Mouse (Mus musculus): Measurements from ENCODE around the gene 4931428F04Rik.
A peak's percentile ranks its signal among the peaks of the same experiment; 100 is the strongest.
"Not testable (repeated sequence)": the region's sequence is repeated elsewhere in the genome, so short reads cannot be mapped to it uniquely, and the experiment has no call there.

4931428F04Rik gene

GRCm38 (mm10) chr8:105259721-105260320 is 29.8 kb downstream of the 4931428F04Rik start:
- peak; percentile 75 for DNase-seq

GRCm38 (mm10) chr8:105258911-105259720 is 30.5 kb downstream of the 4931428F04Rik start:
- no peak for DNase-seq

- DNase-seq, result no peak
Observed at GRCm38 (mm10) chr8:105257318-105258114, 32.1 kb downstream of the 4931428F04Rik start.

DNA sequence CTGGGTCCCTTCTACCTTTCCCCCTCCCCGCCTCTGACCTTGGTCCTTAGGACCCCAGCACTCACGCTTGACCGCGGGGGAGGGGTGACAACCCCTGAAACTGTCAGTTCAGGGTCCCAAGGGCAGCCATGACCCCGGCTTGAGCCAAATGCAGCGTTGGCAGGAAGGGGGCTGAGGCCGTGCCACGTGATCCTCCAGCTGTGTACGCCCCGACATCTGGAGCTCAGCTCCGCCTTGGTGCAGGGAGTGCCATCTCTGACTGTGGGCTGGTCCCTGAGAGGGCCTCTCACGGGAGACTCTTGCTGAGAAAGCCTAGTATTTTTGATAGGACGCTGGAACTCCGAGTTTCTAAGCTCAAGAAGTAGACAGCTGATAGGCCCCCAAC is 34.7 kb downstream of the 4931428F04Rik start, which contains the start of gene B3gnt9:
Gene B3gnt9 (minus strand): TSS at position 188 of the 385 bp plus-strand sequence.
- no peak for DNase-seq

DNA sequence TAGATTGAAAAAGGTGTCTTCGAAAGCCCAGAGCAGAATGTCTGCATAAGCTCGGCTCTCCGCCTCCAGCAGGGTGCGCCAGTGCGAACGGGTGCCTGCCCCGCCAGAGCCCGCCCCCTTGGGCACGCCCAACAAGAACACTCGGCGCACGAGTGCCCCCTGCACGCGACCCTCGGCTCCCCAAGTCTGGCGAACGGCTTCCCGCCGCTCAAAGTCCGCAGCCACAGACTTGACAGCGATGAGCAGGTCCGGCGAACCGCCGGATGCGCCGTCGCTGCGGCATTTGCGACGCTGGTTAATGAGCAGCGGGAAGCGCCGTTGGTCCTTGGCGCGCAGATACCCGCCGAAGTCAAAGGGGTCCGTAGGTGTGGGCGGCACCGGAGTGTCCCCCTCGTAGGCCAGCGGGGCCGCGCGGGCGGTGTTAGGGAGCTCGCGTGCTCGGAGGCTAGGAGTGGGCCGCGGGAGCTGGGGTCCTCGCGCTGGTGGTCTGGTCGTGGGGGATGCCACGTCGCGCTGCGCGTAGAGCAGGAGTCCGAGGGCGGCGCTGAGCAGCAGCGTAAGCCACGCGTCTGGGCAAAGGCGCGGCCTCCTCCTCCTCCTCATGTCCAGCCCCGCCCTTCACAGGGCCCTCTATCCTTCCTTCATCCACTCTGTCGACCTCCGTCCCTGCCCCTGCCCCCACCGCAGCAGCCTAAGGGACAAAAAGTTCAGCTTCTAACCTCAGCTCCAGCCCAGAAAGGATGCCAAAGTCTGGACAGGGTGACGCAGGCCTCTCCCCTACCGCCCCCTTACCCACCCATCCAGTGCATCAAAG is 35.3 kb downstream of the 4931428F04Rik start:
- DNase-seq, result peak; percentile 89

- DNase-seq, result no peak
Observed at GRCm38 (mm10) chr8:105253766-105254151, 35.9 kb downstream of the 4931428F04Rik start.

DNA sequence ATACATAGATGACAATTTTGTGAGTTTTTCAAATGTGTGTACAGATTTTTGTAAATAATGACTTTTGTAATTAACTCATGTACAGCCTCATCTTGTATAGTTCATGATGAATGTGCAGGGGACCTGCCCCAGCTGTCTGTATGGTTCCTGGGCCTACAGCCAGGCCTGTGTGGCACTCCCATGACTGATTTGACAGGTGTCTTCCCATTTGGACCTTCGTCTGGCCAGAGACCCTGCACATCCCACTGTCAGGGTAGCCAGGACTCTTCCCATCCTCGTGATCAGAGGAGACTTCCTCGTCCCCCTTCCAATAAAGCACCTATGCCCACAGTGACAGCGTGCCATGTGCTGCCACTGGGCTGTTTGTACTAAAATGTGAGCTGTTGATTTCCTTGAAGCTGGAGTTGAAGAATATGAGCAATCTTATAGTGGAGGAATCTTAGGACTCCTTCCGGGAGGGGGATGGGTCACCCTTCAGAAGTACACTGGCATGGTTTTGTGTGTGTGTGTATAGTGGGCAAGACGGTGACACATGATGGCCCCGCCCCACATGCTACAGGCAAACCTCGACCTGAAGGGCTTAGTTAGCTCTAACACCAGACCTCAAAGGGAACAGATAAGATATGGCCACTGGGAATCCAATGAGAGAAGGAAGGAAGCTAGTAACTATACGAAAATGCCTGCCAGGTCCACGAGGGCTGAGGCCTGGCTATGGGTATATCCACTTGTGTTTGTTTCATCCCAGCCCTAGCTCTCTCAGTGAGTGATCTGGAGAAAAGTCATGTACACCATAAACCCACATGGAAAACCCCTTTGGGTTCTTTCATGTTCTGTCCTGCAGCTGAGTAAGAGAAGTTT is 36.8 kb downstream of the 4931428F04Rik start:
- no peak for DNase-seq

GRCm38 (mm10) chr8:105251954-105252353 is 37.7 kb downstream of the 4931428F04Rik start:
- DNase-seq, result no peak

GRCm38 (mm10) chr8:105241016-105241415 is 48.6 kb downstream of the 4931428F04Rik start:
- no peak for DNase-seq

DNA sequence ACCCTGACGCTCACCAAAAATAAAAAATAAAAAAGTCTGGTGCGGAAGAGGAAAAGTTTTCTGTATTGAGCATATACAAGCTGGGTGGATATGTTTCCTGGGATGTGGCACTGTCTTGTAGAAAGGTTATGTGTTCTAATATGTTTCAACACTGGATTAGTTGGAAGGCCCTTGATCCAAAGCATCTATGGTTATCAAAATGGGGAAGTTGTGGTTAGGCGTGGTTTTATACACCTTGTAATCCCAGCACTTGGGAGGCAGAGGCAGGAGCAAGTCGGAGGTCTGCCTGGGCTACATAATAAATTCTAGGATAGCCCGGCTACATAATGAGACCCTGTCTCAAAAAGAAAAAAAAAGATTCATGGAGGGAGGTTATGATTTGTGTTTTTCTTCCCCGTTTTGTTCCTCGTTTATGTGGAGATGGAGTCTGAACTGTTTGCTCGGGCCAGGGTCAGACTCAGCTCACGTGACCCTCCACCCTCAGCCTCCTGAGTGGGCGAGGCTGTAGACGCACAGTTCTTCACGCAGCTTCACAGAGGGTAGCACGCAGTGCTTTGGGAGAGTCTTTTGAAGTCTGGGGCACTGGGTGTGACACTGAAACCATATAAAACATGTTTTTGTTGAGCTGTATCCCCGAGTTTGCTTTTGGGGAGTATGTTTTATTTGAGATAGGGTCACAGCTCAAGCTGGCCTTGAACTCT is 52.1 kb downstream of the 4931428F04Rik start:
- no peak for DNase-seq

DNA sequence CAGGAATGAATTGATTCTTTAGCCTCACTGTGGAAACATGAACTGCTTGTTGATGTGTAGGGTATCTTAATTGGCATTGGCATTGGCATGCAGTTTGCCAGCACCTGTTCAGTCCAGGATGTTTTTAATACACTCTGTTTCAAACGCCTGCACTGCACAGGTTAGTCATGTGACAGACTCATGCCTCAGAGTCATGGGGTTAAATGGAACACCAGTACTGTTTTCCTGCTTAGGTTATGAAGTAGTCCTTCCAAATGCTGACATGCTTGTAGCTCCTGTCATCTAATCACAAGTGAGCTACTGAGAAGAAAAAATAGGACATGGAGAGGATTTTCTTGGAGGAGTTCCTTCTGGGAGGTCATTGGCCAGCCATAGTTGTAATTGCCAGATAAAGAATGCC is 54.5 kb downstream of the 4931428F04Rik start:
- DNase-seq, result no peak

DNA sequence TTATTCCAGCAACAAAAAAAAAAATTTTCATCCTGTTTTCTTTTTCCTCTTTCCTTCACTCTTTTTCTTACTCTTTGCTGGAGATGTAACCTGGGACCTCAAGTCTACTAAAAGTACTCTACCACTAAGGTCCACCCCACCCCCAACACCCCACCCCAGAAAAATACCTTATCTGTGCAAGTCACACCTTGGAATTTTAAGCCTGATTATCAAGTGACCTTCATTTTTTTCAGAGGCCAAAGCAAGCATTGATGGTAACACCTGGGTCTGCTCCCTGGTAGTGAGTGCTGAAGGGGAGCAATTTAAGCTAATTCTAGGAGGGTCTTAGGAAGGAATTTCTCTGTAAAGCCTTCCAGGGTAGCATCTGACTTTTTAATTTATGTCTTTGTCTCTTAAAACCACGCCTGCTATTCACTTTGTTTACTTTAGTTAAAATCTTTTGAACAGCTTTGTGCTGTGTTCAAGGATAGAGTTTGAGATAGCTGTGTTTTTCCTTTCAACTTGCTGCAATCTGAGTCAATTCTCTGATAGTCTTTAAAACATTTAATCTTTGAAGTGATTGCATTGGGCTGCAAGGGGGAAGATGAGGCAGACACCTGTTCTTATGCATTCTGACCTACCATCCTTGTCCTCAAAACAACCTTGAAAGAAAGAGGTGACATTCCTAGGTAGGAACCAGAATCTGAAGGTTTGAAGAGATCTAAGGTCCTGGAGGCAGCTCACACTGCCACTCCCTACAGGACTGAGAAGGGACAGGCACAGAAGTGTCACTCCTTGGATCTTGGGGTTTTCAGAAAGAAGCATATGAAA is 56.3 kb downstream of the 4931428F04Rik start:
- no peak for DNase-seq

DNA sequence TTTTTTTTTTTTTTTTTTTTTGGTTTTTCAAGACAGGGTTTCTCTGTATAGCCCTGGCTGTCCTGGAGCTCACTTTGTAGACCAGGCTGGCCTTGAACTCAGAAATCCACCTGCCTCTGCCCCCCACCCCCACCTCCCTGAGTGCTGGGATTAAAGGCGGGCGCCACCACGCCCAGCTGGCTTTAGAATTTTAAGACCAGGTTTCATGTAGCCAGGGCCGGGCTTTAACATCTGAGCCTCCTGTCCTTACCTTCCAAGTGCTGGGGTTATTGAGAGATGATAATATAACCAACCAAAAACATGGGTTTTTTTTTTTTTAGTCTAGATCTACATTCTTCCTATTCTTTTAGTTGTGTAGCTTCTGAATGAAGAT is 57.4 kb downstream of the 4931428F04Rik start:
- DNase-seq, result not testable (repeated sequence)

DNA sequence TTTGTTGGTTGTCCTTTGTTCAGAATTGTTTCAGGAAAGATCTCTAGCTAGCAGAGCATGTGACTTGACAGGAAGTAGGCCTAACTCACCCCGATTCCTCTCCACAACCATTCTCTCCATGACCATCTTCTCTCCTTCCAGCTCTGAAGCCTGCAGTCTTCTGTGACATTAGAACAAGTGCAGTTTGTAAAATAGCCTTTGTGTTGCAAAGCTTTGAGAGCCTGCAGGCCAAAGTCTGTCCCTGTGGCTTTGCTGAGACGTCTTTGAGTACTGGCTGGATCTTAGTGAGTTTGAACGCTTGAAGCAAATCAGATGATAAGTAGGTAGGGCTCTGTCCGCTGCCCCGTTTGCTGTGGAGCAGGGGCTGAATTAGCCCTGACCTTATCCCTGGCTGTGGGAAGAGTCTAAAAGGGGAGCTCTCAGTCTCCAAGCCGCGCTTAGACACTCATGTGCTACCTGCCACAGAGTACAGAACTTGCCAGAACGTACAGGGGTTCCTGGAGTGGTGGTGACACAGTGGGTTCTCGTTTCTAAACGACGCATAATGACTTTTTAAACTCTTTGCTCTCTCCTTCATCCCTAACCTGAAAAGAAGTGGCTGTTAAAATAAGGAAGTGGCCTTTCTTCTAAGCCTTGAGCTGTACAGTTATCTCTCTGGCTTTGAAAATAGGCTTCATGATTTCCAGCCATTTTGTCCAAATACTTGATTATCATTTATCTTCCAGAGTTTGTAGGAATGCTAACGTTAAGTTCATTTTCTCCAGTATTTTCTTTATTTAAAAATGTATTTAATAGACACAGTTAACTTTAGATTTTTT is 58.0 kb downstream of the 4931428F04Rik start:
- DNase-seq, result no peak

Measured in right cerebral cortex, postnatal 25 days (tissue).